Mouse (Mus musculus) T-helper 2 cell (primary cell): ENCODE results near the gene Lce3f.

ENCODE experiments used
- in situ Hi-C: fragments of 300-600 bp; cut with MboI, MseI; formaldehyde crosslinking; loops from one replicate; pipeline ENCODE4 v1.15.1; 2025; ENCODE audit warnings: high pct_unique_total_duplicates

Gene Lce3f

DNA sequence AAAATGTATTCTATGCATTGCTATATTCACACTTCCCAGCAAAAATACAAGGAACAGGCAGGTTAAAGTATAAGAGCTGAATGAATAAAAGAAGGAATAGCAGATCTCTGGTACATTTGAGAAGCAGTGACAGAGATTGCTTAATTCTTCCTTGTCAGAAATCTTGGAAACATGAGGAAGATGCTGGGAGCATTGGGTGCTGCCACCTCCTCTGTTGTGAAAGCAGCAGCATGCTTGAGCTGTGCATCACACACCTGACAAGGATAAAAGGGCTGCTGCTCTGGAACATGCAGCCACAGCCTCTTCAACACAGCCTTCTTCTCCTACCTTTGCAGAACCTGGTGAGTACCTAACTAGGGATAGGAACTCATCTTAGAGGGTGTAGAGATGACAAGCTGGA lies at the start of gene Lce3f:
Lce3f (plus strand) TSS at position 301 of the 400 bp plus-strand sequence.
- in situ Hi-C loops: no loop called here

DNA sequence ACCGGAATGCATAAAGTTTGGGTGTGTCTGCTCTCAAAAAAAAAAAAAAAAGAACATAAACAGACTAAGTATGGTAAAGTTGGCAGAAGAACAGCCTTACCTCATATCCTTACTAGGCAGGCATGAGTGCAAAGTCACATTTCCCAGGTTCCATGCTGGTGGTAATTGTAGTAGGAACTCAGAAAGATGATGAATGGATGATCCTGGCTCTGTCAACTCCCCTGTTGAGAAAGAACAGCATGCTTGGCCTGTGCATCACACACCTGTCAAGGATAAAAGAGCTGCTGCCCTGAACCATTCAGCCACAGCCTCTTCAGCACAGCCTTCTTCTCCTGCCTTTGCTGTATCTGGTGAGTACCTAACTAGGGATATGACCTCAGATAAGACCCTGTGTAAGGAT lies 47.8 kb upstream of the Lce3f start, which contains the start of gene Lce3c:
Lce3c (plus strand) TSS at position 301 of the 400 bp plus-strand sequence.
- in situ Hi-C loops: no loop called here

DNA sequence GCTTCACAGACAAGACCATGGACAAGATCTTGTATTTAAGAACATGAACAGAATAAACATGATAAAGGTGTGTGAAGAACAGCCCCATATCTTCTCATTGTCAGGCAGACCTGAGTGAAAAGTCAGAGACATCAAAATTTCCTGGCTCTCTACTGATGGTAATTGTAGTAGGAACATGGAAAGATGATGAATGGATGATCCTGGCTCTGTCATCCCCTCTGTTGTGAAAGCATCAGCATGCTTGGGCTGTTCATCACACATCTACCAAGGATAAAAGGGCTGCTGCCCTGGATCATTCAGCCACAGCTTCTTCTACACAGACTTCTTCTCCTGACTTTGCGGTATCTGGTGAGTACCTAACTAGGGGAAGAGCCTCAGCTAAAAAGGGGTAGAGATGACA lies 34.9 kb upstream of the Lce3f start, which contains the start of gene Lce3d:
Lce3d (plus strand) TSS at position 301 of the 400 bp plus-strand sequence.
- in situ Hi-C loops: no loop called here

DNA sequence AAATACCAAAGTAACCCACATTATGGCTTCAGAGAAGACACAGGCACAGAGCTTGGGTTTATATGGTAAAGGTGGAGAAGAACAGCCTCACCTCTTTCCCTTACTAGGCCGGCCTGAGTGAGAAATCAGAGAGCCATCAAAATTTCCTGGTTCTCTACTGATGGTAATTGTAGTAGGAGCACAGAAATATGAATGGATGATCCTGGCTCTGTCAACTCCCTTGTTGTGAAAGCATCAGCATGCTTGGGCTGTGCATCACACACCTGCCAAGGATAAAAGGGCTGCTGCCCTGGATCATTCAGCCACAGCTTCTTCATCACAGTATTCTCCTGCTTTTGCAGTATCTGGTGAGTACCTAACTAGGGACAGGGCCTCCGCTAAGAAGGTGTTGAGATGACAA lies 25.3 kb upstream of the Lce3f start, which contains the start of gene Lce3e:
Lce3e (plus strand) TSS at position 301 of the 400 bp plus-strand sequence.
- in situ Hi-C loops: no loop called here

DNA sequence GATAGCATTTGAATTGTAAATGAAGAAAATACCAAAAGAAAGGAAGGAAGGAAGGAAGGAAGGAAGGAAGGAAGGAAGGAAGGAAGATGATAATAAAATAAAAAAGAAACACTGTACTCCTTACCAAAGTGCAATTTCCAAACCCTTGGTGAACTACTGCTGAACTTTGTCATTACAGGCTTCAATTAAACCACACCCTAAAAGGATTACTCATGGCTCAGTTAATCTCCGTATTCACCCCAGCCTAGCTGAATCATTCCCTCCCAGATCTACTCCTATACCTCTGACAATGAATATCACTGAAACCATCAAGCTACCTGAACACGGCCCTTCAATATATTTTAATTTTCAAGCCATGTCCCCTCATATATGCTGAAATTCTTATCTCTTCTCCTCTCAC lies 13.5 kb upstream of the Lce3f start:
- in situ Hi-C loops: no loop called here

DNA sequence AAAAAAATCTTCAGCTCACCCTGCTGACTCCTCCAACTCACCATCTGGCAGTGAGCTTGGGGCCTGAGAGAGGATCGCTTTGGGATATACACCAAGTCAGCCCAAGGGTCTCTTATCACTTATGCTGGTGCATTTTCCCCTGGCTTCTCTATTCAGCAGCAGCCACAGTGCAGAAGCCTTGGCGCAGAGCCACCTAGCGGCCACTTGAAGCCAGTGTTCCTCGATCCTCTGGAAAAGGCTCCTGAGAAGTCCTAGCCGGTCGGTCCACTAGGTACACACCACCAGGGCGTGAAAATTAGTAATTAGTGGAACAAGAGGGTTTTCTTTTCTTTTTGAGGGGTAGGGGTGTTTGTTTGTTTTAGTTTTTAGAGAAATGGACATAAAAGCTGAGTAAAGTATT lies 6.7 kb downstream of the Lce3f start:
- in situ Hi-C loops: no loop called here

DNA sequence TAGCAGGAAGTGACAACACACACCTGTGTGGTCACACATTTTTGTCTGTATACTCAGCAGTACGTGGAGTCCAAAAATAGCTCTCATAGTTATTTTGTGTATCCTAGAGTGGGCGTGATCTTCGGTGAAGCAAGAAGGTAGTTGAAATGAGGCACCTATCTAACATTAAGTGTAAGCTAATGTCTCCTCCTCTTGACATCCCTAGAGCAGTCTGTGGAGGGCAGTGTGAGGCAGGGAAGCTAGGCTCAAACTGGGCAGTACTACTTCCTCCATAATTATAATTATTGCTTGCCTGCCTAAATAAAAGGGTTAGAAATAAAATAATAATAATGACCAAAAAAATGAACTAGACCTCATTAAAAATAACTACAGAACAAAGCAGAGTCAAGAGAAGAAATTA lies 8.6 kb downstream of the Lce3f start:
- in situ Hi-C loops: no loop called here

DNA sequence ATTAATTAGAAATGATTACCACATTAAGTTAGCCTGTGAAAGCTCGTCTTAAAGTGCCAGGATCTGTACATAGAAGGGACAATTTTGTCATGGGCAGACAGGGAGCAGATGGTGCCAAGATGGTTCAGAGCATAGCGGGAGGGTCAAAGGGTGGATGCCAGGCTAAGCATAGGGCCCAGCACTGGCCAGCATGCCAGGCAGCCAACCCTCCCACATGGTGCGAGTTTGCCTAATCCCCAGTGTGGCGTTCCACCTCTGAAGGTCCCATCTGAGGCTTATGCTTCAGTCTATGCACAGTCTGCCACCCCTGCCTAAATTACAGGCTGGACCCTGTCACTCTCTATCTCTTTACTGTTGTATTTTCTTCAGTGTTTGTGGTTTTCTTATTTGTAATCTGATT lies 10.8 kb downstream of the Lce3f start:
- in situ Hi-C loops: no loop called here

DNA sequence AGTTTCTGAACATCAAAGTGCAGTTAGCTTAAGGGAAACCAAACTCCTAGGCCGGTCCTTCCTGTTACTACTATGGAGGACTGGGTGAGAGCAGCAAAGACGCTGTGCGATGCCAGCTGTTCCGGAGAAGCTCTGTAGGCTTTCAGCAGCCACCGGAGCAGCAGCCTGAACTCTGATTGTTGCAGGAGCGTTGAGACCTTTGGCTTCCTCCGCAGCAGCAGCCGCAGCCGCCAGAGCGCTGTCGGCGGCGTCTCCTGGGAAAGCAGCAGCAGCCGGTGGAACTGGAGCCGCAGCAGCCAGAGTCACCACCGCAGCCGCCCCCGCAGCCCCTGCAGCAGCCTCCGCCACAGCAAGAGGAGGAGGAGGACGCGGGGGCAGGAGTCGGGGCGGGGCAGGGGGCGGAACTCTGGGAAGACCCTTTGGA lies 22.4 kb downstream of the Lce3f start:
- in situ Hi-C loops: no loop called here

DNA sequence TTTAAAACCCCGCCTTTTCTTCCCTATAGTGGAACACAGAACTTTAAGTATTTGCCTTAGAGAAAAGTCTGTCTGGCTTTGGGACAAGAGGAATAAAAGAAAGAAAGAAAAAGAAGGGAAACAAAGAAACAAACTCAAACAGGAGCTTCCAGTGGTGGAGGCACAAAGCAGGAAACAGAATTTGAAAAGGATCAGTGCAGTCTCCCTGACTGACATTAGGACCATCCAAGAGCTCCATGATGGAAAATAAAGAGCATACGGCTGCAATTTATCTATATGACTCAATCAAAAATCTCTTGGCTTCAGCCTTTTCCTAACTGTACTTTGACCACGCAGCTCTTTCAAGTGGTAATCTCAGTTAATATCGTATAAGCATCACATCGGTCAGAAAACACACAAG lies 22.8 kb downstream of the Lce3f start:
- in situ Hi-C loops: no loop called here

DNA sequence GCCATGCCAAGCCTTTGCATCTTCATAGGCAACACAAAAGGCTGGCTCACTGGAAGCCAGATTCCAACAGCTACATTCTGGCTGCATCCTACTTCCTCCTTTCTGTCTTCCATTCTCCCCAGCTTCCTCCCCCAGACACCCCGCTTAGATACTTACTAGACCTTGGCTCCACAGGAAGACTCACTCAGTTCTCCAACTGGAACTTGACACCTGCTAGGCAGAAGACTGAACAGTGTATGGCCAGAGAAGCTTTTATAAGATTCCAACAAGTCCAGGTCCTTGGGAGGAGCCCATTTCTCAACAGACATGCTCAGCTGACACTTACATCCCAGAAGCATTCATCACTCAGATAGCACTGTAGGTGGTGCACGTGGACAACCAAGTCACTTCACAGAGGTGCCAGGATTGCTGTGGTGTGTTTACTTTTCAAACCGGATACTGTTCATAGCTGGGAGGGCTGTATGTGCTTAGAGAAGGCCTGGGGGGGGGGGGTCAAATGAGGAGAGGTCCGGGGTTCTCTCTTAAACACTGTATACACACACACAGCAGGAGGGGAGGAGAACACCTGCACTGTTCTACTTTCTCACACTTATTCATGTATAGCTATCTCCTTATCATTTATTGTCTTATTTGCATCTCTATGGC lies 23.6 kb downstream of the Lce3f start, which contains the start of gene Crct1:
Crct1 (minus strand) TSS at position 228 of the 645 bp plus-strand sequence.
- in situ Hi-C loops: no loop called here

DNA sequence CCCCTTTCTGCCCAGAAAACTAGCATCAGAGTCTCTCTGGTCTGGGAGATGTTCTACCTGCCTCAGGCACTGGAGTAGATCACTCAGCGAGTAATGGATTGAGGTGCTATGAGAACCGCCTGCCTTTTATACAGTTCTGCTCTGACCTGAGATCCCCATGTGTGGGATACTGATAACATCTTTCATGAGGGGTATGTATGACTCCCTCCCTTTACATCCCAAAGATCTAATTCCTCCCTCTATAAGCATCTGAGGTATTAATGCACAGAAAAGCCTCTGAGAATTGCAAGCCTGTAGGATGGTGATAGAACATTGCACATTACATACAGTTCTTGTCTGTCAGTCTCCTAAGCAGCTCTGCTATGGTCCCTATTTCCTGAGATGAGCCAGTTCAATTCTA lies 26.9 kb downstream of the Lce3f start, which contains the start of gene Lce1m:
Lce1m (minus strand) TSS at position 101 of the 400 bp plus-strand sequence.
- in situ Hi-C loops: no loop called here

DNA sequence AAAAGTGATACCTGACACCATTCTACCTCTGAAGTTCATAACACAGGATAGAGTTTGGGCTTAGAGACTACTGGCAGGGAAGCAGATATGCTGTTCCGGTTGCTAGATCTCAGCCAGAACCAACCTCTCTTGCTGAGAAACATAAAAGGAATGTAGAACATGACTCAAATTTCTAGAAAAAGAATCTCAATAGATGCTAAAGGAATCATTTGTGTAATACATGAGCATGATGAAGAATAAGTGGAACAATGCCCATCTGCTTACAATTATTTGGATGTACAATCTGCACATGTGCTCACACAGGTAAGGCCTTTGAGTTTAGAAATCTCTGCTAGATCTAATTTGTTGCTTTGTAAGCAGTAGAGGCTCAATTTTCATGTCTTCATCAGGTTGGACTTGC lies 29.1 kb downstream of the Lce3f start:
- in situ Hi-C loops: no loop called here

DNA sequence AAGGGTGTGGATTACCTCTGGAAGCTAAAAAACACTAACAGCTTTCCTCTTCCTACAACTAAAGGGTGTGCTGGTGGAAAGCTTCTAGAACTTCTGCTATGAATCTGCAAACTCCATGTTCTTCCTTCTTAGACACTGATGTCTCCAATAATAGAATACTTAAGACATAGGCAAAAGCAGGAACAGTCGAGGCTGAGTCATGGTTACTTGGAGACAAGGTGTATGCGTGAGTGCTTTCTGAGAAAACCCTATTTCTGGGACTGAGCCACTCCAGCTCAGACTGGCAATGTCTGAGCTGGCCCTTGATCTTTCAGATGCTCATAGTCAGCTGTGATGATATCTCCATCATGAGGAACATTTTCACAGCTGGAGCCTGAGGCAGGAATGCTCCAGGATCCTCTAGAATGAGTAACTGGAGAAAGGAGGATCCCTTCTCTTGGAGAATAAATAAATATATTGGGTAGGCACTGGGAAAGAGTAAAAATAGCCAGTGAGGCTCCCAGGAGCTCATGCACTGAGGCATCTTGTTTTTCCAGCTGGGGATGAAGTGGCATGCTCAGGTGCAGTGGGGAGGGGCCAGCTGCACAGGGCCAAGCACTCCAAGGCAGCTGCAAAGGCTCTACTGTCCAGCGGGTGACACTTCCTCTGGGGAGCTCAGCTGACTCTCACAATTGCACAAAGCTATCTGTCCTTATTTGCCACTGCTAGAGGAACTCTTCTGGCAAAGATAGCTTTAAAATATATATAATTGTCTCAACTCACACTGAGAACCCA lies 31.6 kb downstream of the Lce3f start:
- in situ Hi-C loops: no loop called here

DNA sequence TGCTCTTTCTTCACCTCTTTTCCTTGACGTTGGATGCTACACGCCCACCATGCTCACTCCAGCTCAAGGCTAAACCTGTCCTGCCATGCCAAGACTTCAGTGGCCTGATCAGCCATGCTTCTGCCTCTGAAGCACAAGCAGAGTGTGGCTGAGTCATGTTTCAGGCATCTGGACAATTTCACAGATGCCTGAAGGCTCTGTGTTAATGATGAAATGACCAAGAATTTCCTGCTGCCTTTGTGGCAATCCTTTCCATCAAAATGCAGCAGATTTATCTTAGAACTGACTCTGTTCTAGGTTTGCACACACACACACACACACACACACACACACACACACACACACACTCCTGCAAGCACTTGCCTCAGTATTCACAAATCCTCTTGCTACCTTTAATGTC lies 33.5 kb downstream of the Lce3f start:
- in situ Hi-C loops: no loop called here

DNA sequence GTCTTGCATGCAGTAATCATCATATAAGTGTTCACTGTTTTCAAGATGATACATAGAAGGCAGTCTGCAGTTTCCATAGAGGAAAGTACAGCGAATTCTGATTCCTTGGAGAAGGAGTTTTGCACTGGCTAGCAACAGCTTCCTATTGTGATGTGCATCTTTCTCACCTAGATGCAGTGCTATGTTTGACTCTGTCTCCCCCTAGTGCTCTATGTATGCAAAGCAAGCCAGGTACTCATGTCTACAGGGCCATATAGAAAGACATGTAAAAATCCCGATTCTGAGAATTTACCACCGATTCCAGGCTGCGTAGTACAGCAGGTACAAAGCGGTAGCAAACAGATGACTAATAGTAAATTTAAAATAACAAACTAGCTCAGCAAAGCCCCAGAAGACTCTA lies 39.4 kb downstream of the Lce3f start:
- in situ Hi-C loops: no loop called here
